Mouse (Mus musculus) right cerebral cortex, postnatal 4 days (tissue): ENCODE measurements around the gene Zfp319.
"Not testable (repeated sequence)": the region's sequence is repeated elsewhere in the genome, so short reads cannot be mapped to it uniquely, and the experiment has no call there.

Experiments
- DNase-seq: peaks from one replicate; pipeline ENCODE4 v3.0.0-alpha.2; 2022

Gene Zfp319

GRCm38 (mm10) chr8:95331720-95332436 lies at the start of gene Zfp319, which contains the start of gene Usb1:
Zfp319 (minus strand) TSS chr8:95331950.
Usb1 (plus strand) TSS chr8:95332284.
- peak; percentile 93 for DNase-seq

DNA sequence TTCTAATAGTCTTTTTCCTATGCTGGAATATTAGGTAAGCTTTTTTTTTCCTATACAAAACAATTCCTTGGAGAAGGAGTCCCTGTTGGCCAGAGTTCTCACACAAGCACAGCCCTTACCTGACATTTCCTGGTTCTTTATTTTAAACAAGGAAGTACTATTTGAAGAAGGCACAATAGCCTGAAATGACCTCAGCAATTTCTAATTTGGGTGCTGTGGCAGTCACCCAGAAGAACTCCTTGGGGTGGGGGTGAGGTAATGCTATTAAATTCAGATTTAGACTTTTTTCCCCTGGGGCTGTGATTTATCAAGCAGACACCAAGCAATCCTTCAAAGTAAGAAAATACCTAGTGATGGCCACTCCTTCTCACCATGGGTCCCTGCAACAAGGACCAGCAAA lies 49.2 kb upstream of the Zfp319 start:
- DNase-seq = no peak

DNA sequence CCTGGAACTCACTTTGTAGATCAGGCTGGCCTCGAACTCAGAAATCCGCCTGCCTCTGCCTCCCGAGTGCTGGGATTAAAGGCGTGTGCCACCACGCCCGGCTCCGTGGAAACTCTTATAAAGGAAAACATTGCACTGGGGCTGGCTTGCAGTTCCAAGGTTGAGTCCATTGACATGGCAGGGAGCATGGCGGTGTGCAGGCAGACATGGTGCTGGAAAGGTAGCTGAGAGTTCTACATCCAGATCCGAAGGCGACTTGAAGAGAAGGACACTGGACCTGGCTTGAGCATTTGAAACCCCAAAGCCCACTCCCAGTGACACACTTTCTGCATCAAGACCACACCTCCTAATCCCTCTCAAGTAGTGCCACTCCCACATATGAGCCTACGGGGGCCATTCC lies 47.2 kb upstream of the Zfp319 start:
- not testable (repeated sequence) for DNase-seq

- no peak for DNase-seq
Measured at GRCm38 (mm10) chr8:95377863-95378291, 46.1 kb upstream of the Zfp319 start.

DNA sequence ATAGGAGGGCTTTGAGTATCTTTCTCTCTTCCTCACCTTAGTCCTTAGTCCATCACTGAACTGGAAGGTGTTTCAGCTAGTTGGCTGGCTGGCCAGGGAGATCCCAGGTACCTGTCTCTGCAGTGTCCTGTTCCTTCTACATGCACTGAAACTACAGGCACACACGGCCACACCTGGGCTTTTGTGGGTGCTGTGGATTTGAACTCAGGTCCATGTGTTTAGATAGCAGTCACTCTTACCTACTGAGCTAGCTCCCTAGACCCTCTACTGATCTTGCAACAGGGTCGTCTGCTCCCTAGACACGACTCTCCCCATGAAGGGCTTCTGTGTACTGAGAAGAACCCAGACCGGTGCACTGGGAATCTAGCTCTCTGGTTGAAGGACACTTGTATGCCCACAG lies 45.4 kb upstream of the Zfp319 start:
- DNase-seq = no peak

DNA sequence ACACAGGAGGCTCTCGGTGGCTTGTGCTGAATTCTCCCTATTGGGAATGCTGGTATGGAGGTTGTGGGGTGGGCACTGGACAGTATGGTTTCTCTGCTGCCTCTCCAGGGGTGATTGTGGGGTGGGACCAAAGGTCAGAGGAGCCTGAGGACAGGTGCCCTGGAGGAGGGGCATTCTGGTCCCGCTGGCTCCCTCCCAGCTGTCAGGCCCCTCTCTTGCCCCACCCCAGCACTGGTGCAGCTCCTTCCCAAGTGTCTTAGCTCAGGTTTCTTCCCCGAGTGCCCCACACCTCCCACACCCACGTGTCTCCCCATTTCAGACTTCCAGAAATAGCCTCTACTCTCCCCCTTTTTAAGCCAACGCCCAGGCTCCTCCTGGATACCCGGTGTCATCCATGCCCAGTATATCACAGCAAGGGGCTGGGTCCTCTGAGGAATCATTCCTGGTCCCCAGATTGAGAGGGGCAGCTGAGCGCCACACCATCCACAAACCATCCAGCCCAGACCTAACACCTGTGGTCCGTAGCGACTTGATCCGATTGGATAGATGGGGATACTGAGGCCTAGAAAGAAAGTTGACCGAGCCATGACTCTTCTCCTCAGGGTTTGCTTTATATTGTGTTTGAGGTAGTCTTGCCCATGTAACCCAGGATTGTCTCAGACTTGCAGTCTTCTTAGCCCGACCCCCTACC lies 44.7 kb upstream of the Zfp319 start:
- no peak for DNase-seq

DNA sequence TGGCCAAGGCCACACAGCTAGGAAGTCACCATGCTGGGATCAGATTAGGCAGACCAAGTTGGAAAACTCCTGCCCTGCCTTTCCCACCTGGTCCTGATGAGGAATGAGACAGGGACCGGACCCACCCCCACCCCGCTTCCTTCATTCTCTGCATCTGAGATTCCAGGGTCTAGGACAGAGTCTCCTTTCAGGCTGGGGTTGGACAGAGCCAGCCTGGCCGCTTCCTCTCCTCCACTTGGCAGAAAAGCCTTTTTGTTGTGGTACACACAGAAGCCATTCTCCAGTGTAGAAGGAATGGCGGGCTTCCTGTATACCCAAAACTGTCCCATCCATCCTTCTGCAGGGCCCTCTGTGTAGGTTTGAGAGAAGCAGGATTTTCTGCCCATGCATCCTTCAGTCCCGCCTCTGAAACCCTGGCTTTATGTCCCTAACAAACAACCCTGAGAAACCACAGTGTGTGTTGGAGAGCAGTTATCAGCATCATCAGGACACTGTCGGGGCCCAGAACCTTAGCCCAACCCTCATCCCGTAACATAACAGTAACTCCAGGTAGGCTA lies 43.7 kb upstream of the Zfp319 start:
- no peak for DNase-seq

DNA sequence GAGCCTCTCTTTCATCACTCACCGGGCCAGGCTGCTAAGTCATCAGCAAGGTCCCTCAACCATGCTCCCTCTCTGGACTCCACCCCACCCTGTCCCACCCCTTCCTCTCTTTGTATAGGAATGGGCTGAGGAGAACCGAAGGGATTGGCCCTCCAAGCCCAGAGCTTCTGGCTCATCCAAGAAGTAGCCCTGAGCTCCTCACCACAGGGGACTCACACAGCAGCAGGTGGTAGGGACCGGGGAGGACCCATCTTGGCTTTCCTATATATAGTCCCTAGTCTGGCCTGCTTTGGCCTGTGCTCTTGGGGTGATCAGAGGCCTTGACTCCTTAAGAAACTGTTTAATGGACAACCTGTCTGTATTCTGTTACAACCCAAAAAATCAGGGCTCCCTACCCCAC lies 42.7 kb upstream of the Zfp319 start:
- DNase-seq = no peak

- DNase-seq = no peak
Measured at GRCm38 (mm10) chr8:95373389-95374002, 41.7 kb upstream of the Zfp319 start.

GRCm38 (mm10) chr8:95369581-95370326 lies 38.0 kb upstream of the Zfp319 start:
- no peak for DNase-seq

DNA sequence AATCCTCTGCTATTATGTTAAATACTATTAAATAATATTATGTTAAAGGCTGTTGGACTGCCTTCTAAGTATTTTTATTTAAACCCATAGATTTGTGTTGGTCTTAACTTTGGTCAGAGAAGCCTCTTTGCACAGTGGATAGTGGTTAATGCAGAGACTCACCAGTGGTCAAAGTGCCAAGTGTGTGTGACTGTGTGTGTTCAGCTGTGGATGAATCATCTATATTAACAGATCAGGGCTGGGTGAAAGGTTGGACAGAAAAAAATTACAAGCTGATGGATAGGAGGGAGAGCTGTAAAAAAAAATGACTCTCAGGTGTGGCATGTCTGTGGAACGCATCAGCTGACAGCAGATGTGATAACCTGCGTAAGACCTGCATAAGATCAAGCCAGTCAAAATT lies 32.1 kb upstream of the Zfp319 start:
- DNase-seq = no peak

GRCm38 (mm10) chr8:95362272-95362671 lies 30.5 kb upstream of the Zfp319 start:
- no peak for DNase-seq

DNA sequence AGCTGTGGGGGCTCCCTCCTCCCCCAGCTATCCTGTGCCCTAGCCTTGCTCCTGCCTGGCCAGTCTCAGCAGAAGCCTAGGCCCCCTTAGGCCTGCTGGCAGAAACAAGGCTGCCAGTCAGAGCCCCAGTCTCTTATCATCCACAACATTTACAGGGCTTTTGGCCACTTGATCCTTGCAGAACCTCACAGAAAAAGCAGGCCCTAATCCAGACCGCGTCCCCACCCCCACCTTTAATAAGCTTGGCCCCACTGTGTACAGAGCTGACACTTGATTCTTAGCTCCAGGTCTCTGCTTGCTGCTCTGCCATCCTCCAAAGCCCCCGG lies 29.2 kb upstream of the Zfp319 start:
- no peak for DNase-seq

- DNase-seq = no peak
Measured at GRCm38 (mm10) chr8:95360181-95361015, 28.6 kb upstream of the Zfp319 start.

GRCm38 (mm10) chr8:95358550-95359411 lies 27.0 kb upstream of the Zfp319 start:
- DNase-seq = no peak

- DNase-seq = no peak
Measured at GRCm38 (mm10) chr8:95354606-95355005, 22.9 kb upstream of the Zfp319 start.

DNA sequence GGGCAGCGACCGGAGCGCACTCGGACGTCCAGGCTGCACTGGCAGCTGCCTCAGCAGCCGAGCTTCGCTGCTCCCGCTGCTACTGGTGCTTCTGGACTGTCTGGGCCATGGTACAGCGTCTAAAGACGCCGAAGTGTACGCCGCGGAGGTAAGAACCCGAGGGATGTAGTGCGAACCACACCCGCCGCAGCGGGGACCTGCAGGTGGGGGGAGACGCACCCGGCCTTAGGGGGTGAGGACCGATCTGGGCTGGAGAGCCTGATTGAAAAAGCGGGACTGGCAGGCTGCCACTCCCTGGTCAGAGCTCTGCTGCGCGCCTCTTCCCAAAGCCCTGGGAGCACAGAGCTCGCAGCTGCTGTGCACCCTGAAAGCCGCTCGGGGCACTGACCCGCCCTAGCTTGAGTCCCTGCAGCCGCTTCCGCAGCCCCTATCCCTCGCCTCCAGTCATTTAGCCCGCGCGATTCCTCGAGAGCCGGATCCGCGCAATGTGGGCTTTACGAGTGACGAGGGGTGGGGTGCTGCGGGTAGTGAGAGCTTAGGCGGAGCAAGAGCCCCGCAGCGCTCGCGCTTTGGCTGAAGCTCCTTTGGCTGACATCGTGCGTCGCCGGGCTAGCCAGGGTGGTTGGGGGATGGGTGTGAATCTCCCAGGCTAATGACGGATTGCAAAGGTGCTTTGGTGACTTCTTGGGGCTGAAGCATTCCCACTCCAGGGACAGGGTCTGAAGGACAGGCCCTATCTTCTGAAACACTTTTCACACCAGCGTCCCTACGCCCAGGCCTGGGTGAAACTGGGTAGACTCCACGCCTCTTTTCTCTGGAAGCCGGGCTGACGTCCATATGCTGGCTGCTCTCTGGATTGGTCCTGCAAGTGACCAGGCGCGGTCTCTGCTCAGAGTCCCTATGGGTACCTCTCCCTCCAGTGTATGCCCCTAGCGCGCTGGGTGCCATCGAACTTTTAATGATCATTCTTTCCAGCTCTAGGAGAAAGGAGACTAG lies 21.4 kb upstream of the Zfp319 start:
- peak; percentile 59 for DNase-seq

DNA sequence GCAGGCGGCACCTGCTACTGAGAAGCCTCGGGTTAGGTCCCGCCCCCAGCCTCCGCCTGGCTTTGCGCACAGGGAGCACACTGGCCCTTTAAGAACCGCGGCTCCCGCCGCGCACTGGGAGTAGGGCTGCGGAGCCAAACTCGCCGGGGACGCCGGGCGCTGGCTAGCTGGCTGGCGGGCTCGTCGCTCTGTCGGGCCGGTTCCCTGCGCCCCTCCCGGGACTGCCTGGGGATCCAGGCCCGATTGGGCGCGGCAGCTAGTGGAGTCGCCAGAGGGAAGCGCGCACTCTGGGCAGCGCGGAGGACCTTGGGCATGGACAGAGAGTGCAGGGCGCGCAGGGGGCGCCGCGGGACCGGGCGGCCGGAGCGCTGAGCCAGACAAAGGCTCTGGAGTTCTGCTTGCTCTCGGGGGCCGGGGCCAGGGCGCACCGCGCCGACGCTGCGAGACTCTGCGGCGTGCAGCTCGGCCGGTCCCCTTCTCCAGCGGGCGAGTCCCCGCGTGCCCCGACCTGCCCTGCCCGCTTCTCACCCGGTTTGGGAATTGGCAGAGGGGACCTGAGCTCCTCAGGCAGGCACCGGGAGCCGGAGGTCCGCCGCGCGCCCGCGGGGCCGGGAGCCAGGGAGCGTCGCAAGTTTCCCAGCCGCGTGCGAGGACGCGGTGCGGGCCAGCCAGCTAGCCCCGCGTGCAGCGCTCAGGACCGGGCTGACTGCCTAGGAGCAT lies 20.6 kb upstream of the Zfp319 start, which contains the start of gene Mmp15:
Gene Mmp15, plus strand, starts transcription at position 118 of the 720 bp plus-strand sequence.
- DNase-seq = peak; percentile 70

GRCm38 (mm10) chr8:95351461-95351860 lies 19.7 kb upstream of the Zfp319 start:
- no peak for DNase-seq
